Mouse (Mus musculus): ENCODE measurements at regions not wholly inside any gene's neighbourhood (a gene's known extent, or its start where the extent isn't known, plus 50 kb on each side); places are given as distances from the start of the nearest gene placed in this dataset.

- H3K27me3 ChIP-seq (ENCODE audit: control insufficient read depth, insufficient read depth, low read length), result no peaks in the 10 kb centered on the region
- DNase-seq (ENCODE audit: low read depth in 3 of 3, low spot score in 3 of 3) (no peak), ATAC-seq (ENCODE audit: insufficient read depth) (no peak)
- H3K4me2 ChIP-seq (ENCODE audit: low read depth), result no peak overlapping the region
- H3K27ac ChIP-seq, result no peak overlapping the region
- H3K9ac ChIP-seq (replicated peaks), result no peak overlapping the region
- H3K4me3 ChIP-seq (ENCODE audit: insufficient read depth in 1 of 2, low read depth in 2 of 2, low read length in 2 of 2), result no peak overlapping the region
- WGBS (ENCODE audit: insufficient replicate concordance), result 45% methylated on average over 8 of the region's 8 CpGs
- H3K4me1 ChIP-seq (replicated peaks; ENCODE audit: control insufficient read depth in 2 of 2, insufficient read depth in 2 of 2, low read length in 1 of 2), result no peaks in the 10 kb centered on the region
- H3K36me3 ChIP-seq (replicated peaks; ENCODE audit: control insufficient read depth, insufficient read depth, low read depth), result no peaks in the 10 kb centered on the region
- TF ChIP-seq EP300 (IDR thresholded peaks at IDR 0.05; ENCODE audit: low read depth) (no peak), CTCF (IDR thresholded peaks at IDR 0.05; ENCODE audit: low read depth) (no peak)
- no peaks in the 10 kb centered on the region for H3K9me3 ChIP-seq (ENCODE audit: control insufficient read depth, low read length)
These were observed 404.2 kb downstream of the Glrx3 start for GRCm38 (mm10) chr7:137841456-137842100.

- WGBS (ENCODE audit: insufficient replicate concordance), result 67% methylated on average over 11 of the region's 11 CpGs
These were observed 410.4 kb downstream of the Glrx3 start for GRCm38 (mm10) chr7:137847856-137848255.

GRCm38 (mm10) chr7:137851061-137851460 lies 413.6 kb downstream of the Glrx3 start:
- ATAC-seq (ENCODE audit: insufficient read depth) (no peak), DNase-seq (ENCODE audit: low read depth in 3 of 3, low spot score in 3 of 3) (no peak)
- 55% methylated on average over 4 of the region's 4 CpGs for WGBS (ENCODE audit: insufficient replicate concordance)
- H3K4me1 ChIP-seq (replicated peaks; ENCODE audit: control insufficient read depth in 2 of 2, insufficient read depth in 2 of 2, low read length in 1 of 2), result no peaks in the 10 kb centered on the region
- no peak overlapping the region for H3K27ac ChIP-seq
- no peak overlapping the region for H3K4me3 ChIP-seq (ENCODE audit: insufficient read depth in 1 of 2, low read depth in 2 of 2, low read length in 2 of 2)
- no peak overlapping the region for H3K4me2 ChIP-seq (ENCODE audit: low read depth)
- H3K27me3 ChIP-seq (ENCODE audit: control insufficient read depth, insufficient read depth, low read length), result no peaks in the 10 kb centered on the region
- TF ChIP-seq CTCF (IDR thresholded peaks at IDR 0.05; ENCODE audit: low read depth) (no peak), EP300 (IDR thresholded peaks at IDR 0.05; ENCODE audit: low read depth) (no peak)
- H3K36me3 ChIP-seq (replicated peaks; ENCODE audit: control insufficient read depth, insufficient read depth, low read depth), result no peaks in the 10 kb centered on the region
- no peaks in the 10 kb centered on the region for H3K9me3 ChIP-seq (ENCODE audit: control insufficient read depth, low read length)
- no peak overlapping the region for H3K9ac ChIP-seq (replicated peaks)

More at GRCm38 (mm10) chr7:137847856-137848255, 410.4 kb downstream of the Glrx3 start:
- Histone ChIP-seq H3K4me1 (replicated peaks; ENCODE audit: control insufficient read depth in 2 of 2, insufficient read depth in 2 of 2, low read length in 1 of 2) (no peaks in the 10 kb centered on the region), H3K4me2 (ENCODE audit: low read depth) (no peak overlapping the region), H3K4me3 (ENCODE audit: insufficient read depth in 1 of 2, low read depth in 2 of 2, low read length in 2 of 2) (no peak overlapping the region), H3K36me3 (replicated peaks; ENCODE audit: control insufficient read depth, insufficient read depth, low read depth) (no peaks in the 10 kb centered on the region), H3K27me3 (ENCODE audit: control insufficient read depth, insufficient read depth, low read length) (no peaks in the 10 kb centered on the region), H3K27ac (no peak overlapping the region), H3K9ac (replicated peaks) (no peak overlapping the region), H3K9me3 (ENCODE audit: control insufficient read depth, low read length) (no peaks in the 10 kb centered on the region)
- no peak for ATAC-seq (ENCODE audit: insufficient read depth)
- no peak for DNase-seq (ENCODE audit: low read depth in 3 of 3, low spot score in 3 of 3)
- TF ChIP-seq EP300 (IDR thresholded peaks at IDR 0.05; ENCODE audit: low read depth) (no peak), CTCF (IDR thresholded peaks at IDR 0.05; ENCODE audit: low read depth) (no peak)

DNA sequence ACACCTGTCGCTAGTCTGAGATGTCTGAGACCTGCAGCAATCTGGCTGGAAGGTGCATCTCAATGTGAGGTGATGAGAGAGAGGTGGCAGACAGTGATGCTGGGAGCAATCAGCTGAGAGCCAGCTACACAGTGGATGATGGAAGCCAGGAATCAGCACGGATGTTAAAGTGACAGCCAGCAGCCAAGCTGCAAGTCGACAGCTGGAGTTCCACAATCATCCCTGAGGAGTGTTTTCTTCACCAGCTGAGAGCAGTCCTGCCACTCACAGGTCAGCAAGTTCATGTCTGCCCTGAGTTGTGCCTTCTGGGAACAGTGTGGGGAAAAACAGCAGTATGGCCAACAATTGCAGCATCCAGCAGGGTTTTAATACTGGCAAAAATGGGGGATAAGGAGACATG lies 422.3 kb downstream of the Glrx3 start:
- Histone ChIP-seq H3K4me3 (ENCODE audit: insufficient read depth in 1 of 2, low read depth in 2 of 2, low read length in 2 of 2) (no peak overlapping the region), H3K4me2 (ENCODE audit: low read depth) (no peak overlapping the region), H3K4me1 (replicated peaks; ENCODE audit: control insufficient read depth in 2 of 2, insufficient read depth in 2 of 2, low read length in 1 of 2) (no peaks in the 10 kb centered on the region), H3K9ac (replicated peaks) (no peak overlapping the region), H3K27ac (no peak overlapping the region), H3K36me3 (replicated peaks; ENCODE audit: control insufficient read depth, insufficient read depth, low read depth) (no peaks in the 10 kb centered on the region), H3K9me3 (ENCODE audit: control insufficient read depth, low read length) (no peaks in the 10 kb centered on the region), H3K27me3 (ENCODE audit: control insufficient read depth, insufficient read depth, low read length) (no peaks in the 10 kb centered on the region)
- TF ChIP-seq EP300 (IDR thresholded peaks at IDR 0.05; ENCODE audit: low read depth) (no peak), CTCF (IDR thresholded peaks at IDR 0.05; ENCODE audit: low read depth) (no peak)
- DNase-seq (ENCODE audit: low read depth in 3 of 3, low spot score in 3 of 3) (no peak), ATAC-seq (ENCODE audit: insufficient read depth) (no peak)
- 49% methylated on average over 3 of the region's 3 CpGs for WGBS (ENCODE audit: insufficient replicate concordance)

DNA sequence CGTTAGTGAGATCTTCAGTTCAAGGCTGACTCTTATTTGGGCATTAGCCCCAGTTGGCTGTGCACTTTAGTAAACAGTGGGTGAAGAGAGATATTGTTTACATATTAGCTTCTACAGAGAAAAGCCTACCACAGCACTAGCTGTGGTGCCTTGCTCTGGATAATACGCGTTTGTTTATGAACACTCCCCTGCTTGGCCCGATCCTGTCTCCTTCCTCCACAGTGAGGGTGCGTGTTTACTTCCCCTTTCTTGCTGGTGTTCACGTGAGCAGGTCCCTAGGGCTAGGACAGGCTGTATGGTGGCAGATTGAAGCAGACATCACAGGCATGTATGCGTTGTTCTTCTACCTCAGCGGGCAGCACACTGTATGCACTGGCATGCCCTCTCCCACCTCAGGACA lies 423.1 kb downstream of the Glrx3 start:
- H3K9me3 ChIP-seq (ENCODE audit: control insufficient read depth, low read length), result no peaks in the 10 kb centered on the region
- no peaks in the 10 kb centered on the region for H3K27me3 ChIP-seq (ENCODE audit: control insufficient read depth, insufficient read depth, low read length)
- no peak overlapping the region for H3K4me3 ChIP-seq (ENCODE audit: insufficient read depth in 1 of 2, low read depth in 2 of 2, low read length in 2 of 2)
- no peak for ATAC-seq (ENCODE audit: insufficient read depth)
- H3K27ac ChIP-seq, result no peak overlapping the region
- no peaks in the 10 kb centered on the region for H3K4me1 ChIP-seq (replicated peaks; ENCODE audit: control insufficient read depth in 2 of 2, insufficient read depth in 2 of 2, low read length in 1 of 2)
- no peak for DNase-seq (ENCODE audit: low read depth in 3 of 3, low spot score in 3 of 3)
- no peak overlapping the region for H3K4me2 ChIP-seq (ENCODE audit: low read depth)
- no peak overlapping the region for H3K9ac ChIP-seq (replicated peaks)
- TF ChIP-seq CTCF (IDR thresholded peaks at IDR 0.05; ENCODE audit: low read depth) (no peak), EP300 (IDR thresholded peaks at IDR 0.05; ENCODE audit: low read depth) (no peak)
- whole genome bisulfite sequencing (ENCODE audit: insufficient replicate concordance), result 32% methylated on average over 8 of the region's 8 CpGs
- no peaks in the 10 kb centered on the region for H3K36me3 ChIP-seq (replicated peaks; ENCODE audit: control insufficient read depth, insufficient read depth, low read depth)
